Mouse (Mus musculus): ENCODE results near the gene Slc38a3. TPM values are rescaled to one million over a fixed set of nuclear protein-coding genes. Genes with fewer than 3 reads are reported as not detected.

Slc38a3 gene
- polyA plus RNA-seq, 1 experiment from 2014 or later, result 12.9 TPM

DNA sequence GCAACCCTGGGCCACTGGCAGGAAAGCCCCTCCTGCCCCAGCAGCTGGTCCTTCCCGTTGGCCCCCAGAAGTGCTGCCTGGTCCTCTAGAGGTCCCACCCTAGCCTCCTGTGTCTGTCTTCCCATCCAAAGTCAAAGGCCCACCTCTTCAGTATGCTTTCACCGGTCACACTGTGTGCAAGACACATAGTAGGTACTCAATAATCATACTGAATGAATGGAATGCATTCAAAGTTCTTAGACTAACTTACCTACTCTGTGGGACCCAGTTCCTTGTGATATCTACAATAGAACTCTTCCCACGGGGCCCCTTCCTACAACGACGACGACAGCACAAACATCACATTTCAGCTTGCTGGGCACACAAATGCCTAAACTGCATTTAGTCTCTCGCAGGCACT, 4.0 kb downstream of the Slc38a3 start:
- Histone ChIP-seq H3K4me1 (replicated peaks; ENCODE audit: insufficient read depth, low read length) (peaks cover 35% of the 10 kb centered on the region), H3K4me2 (ENCODE audit: low read length) (no peak overlapping the region)

DNA sequence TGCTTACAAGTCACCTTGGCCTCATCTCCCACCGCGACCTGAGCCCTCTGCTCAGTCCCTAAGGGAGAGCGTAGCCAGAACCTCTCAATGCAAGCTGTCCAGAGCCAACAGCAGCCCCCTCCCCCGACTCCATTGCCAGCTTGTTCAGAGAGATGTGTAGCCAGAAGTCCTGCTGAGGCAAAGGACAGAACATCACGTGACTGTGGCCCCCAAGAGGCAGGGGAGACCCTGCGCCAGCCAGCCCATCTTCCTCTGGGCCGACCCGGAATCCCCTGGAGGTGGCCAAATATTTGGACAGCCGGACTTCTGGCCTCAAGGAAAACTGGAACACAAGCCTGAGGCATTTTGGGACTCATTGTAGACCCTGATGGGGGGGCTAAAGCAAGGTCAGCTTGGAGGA, 5.8 kb downstream of the Slc38a3 start:
- Histone ChIP-seq H3K36me3 (ENCODE audit: insufficient read depth, low read length) (no peaks in the 10 kb centered on the region), H3K4me2 (ENCODE audit: low read length) (no peak overlapping the region), H3K4me1 (replicated peaks; ENCODE audit: insufficient read depth, low read length) (peaks cover 24% of the 10 kb centered on the region), H3K4me3 (replicated peaks; ENCODE audit: low read depth, low read length) (no peak overlapping the region), H3K27me3 (ENCODE audit: insufficient read depth, low read length) (no peaks in the 10 kb centered on the region; the same call in 1 of the 2 replicates), H3K9ac (ENCODE audit: low read depth, low read length) (no peak overlapping the region), H3K27ac (no peak overlapping the region), H3K9me3 (replicated peaks; ENCODE audit: low read length) (no peaks in the 10 kb centered on the region)
- WGBS, result 56% methylated on average over 9 of the region's 9 CpGs
- DNase-seq (ENCODE audit: low spot score), result no peak
- no peak for TF ChIP-seq CTCF (IDR thresholded peaks at IDR 0.05; ENCODE audit: low read depth)
- ATAC-seq (replicated peaks; ENCODE audit: low FRiP score, low read depth), result no peak

More for the DNA sequence above, 4.0 kb downstream of the Slc38a3 start:
- Histone ChIP-seq H3K4me3 (replicated peaks; ENCODE audit: low read depth, low read length) (no peak overlapping the region), H3K36me3 (ENCODE audit: insufficient read depth, low read length) (no peaks in the 10 kb centered on the region), H3K27ac (no peak overlapping the region), H3K9me3 (replicated peaks; ENCODE audit: low read length) (no peaks in the 10 kb centered on the region), H3K27me3 (ENCODE audit: insufficient read depth, low read length) (no peaks in the 10 kb centered on the region; the same call in 1 of the 2 replicates), H3K9ac (ENCODE audit: low read depth, low read length) (no peak overlapping the region)
- ATAC-seq (replicated peaks; ENCODE audit: low FRiP score, low read depth) (no peak), DNase-seq (ENCODE audit: low spot score) (no peak)
- 79% methylated on average over 7 of the region's 7 CpGs for WGBS
- TF ChIP-seq CTCF (IDR thresholded peaks at IDR 0.05; ENCODE audit: low read depth), result no peak

DNA sequence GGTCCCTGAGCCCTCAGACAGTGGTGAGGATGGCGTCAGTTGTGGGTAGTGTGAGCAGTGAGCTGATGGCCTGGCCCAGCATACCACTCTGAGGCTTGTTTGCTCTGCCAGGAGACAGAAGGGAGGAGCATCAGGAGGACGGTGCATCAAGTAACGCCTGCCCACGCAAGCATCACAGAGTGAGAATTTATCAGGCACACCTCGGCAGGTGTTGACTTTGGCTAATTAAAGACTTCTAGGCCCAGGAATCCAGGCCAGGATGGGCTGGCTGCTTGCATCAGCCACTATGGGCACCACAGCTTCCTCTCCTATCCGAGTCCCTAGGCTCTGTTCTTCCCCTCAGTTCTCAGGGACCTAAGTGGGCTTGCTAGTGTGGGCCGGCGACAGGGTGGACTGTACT, 7.0 kb downstream of the Slc38a3 start:
- Histone ChIP-seq H3K4me3 (replicated peaks; ENCODE audit: low read depth, low read length) (no peak overlapping the region), H3K27me3 (ENCODE audit: insufficient read depth, low read length) (no peaks in the 10 kb centered on the region; the same call in 1 of the 2 replicates), H3K9ac (ENCODE audit: low read depth, low read length) (no peak overlapping the region), H3K4me2 (ENCODE audit: low read length) (no peak overlapping the region), H3K9me3 (replicated peaks; ENCODE audit: low read length) (no peaks in the 10 kb centered on the region), H3K4me1 (replicated peaks; ENCODE audit: insufficient read depth, low read length) (peaks cover 13% of the 10 kb centered on the region), H3K36me3 (ENCODE audit: insufficient read depth, low read length) (no peaks in the 10 kb centered on the region), H3K27ac (no peak overlapping the region)
- DNase-seq (ENCODE audit: low spot score) (no peak), ATAC-seq (replicated peaks; ENCODE audit: low FRiP score, low read depth) (no peak)
- WGBS, result 69% methylated on average over 8 of the region's 8 CpGs
- TF ChIP-seq CTCF (IDR thresholded peaks at IDR 0.05; ENCODE audit: low read depth), result no peak

DNA sequence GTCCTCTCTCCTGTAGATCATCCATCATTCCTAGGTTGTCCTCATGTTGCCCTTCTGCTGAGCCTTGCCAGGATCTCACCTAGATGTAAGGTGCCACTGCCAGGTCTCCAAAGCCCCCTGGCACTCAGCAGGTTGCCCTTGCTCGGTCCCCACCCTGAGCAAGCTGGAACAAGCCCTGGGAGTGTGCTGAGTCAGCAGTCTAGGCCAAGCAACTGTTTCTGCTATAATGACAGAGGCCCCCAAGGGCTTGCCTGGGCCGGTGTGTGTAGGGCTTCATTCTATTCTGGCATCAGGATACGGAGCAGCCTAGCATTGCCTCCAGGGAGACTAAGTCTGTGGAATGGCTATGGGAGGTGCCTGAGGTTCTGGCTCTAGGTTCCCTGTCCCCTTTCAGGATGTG, 8.6 kb downstream of the Slc38a3 start:
- Histone ChIP-seq H3K36me3 (ENCODE audit: insufficient read depth, low read length) (no peaks in the 10 kb centered on the region), H3K27ac (no peak overlapping the region), H3K9me3 (replicated peaks; ENCODE audit: low read length) (no peaks in the 10 kb centered on the region), H3K27me3 (ENCODE audit: insufficient read depth, low read length) (no peaks in the 10 kb centered on the region; the same call in 1 of the 2 replicates), H3K9ac (ENCODE audit: low read depth, low read length) (no peak overlapping the region), H3K4me2 (ENCODE audit: low read length) (no peak overlapping the region), H3K4me1 (replicated peaks; ENCODE audit: insufficient read depth, low read length) (no peaks in the 10 kb centered on the region; the same call in 1 of the 2 replicates), H3K4me3 (replicated peaks; ENCODE audit: low read depth, low read length) (no peak overlapping the region)
- TF ChIP-seq CTCF (IDR thresholded peaks at IDR 0.05; ENCODE audit: low read depth), result no peak
- WGBS, result 55% methylated on average over 3 of the region's 3 CpGs
- no peak for DNase-seq (ENCODE audit: low spot score)
- no peak for ATAC-seq (replicated peaks; ENCODE audit: low FRiP score, low read depth)

DNA sequence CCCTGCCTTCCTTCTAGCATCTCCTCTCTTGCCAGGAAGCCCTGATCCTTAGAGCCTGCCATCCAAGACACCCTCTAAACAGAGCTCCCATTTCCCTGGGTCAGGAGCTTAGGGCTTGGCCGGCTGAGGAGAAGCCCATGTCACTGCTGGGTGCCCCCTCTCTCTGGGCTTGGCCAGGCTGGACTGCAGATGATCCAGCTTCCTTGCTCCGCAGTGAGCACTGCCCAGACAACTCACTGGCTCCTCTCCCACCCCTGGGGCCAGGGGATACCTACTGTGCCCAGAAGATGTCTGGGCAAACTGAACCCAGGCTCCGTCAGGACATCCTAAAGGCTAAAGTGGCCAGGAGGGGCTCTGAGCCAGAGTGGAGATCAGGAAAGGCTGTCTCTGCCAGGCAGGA, 9.4 kb downstream of the Slc38a3 start:
- DNase-seq (ENCODE audit: low spot score), result no peak
- no peak overlapping the region for H3K4me3 ChIP-seq (replicated peaks; ENCODE audit: low read depth, low read length)
- H3K27ac ChIP-seq, result no peak overlapping the region
- no peak overlapping the region for H3K4me2 ChIP-seq (ENCODE audit: low read length)
- H3K9ac ChIP-seq (ENCODE audit: low read depth, low read length), result no peak overlapping the region
- no peaks in the 10 kb centered on the region; the same call in 1 of the 2 replicates for H3K4me1 ChIP-seq (replicated peaks; ENCODE audit: insufficient read depth, low read length)
- WGBS, result 90% methylated on average over 3 of the region's 3 CpGs
- H3K27me3 ChIP-seq (ENCODE audit: insufficient read depth, low read length), result no peaks in the 10 kb centered on the region
- no peak for ATAC-seq (replicated peaks; ENCODE audit: low FRiP score, low read depth)
- TF ChIP-seq CTCF (IDR thresholded peaks at IDR 0.05; ENCODE audit: low read depth), result no peak
- no peaks in the 10 kb centered on the region for H3K9me3 ChIP-seq (replicated peaks; ENCODE audit: low read length)
- H3K36me3 ChIP-seq (ENCODE audit: insufficient read depth, low read length), result no peaks in the 10 kb centered on the region

DNA sequence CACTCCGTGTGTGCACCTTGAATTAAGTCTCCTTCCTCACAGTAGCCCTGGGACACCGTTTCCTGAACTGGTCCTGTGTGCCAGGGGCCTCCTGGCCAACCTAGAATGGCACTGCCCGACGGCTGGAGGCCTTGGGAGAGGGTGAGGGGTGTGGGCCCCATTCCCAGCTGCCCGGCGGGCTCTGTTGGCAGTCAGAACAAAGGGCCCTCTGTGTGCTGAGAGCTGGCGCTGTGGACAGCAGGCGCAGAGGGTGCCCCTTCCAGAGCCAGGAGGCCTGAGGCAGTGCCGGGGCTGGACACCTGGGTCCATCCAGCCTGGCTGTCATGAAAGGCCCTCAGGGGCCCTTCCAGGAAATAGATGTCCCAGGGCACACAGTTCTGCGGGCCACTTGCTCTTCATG, 9.8 kb downstream of the Slc38a3 start:
- no peak overlapping the region for H3K9ac ChIP-seq (ENCODE audit: low read depth, low read length)
- H3K36me3 ChIP-seq (ENCODE audit: insufficient read depth, low read length), result no peaks in the 10 kb centered on the region
- 79% methylated on average over 10 of the region's 10 CpGs for WGBS
- H3K27ac ChIP-seq, result no peak overlapping the region
- H3K9me3 ChIP-seq (replicated peaks; ENCODE audit: low read length), result no peaks in the 10 kb centered on the region
- ATAC-seq (replicated peaks; ENCODE audit: low FRiP score, low read depth) (no peak), DNase-seq (ENCODE audit: low spot score) (no peak)
- H3K4me1 ChIP-seq (replicated peaks; ENCODE audit: insufficient read depth, low read length), result no peaks in the 10 kb centered on the region; the same call in 1 of the 2 replicates
- H3K27me3 ChIP-seq (ENCODE audit: insufficient read depth, low read length), result no peaks in the 10 kb centered on the region
- no peak overlapping the region for H3K4me3 ChIP-seq (replicated peaks; ENCODE audit: low read depth, low read length)
- TF ChIP-seq CTCF (IDR thresholded peaks at IDR 0.05; ENCODE audit: low read depth), result no peak
- H3K4me2 ChIP-seq (ENCODE audit: low read length), result no peak overlapping the region

DNA sequence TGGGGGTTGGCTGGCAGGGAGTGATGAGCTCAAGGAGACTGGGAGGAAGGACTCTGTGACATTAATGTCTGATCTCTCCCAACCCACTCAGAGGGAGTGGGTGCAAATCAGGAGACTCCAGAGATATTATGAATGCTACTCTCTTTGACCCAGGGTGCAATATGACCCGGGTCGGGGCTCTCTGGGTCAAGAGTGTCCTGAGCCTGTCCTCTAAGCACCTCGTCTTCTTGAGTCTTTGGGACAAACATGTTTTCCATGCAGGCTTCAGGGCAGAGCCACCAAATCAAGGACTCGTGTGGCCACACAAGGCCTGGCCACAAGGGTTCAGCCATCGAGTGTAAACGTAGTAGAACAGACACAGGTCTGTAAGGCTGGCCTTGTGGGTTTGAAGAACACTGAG, 11.2 kb downstream of the Slc38a3 start:
- H3K9me3 ChIP-seq (replicated peaks; ENCODE audit: low read length), result no peaks in the 10 kb centered on the region
- ATAC-seq (replicated peaks; ENCODE audit: low FRiP score, low read depth) (no peak), DNase-seq (ENCODE audit: low spot score) (no peak)
- 77% methylated on average over 6 of the region's 6 CpGs for WGBS
- no peaks in the 10 kb centered on the region for H3K27me3 ChIP-seq (ENCODE audit: insufficient read depth, low read length)
- no peak overlapping the region for H3K9ac ChIP-seq (ENCODE audit: low read depth, low read length)
- H3K4me2 ChIP-seq (ENCODE audit: low read length), result no peak overlapping the region
- H3K4me1 ChIP-seq (replicated peaks; ENCODE audit: insufficient read depth, low read length), result no peaks in the 10 kb centered on the region
- no peak overlapping the region for H3K27ac ChIP-seq
- TF ChIP-seq CTCF (IDR thresholded peaks at IDR 0.05; ENCODE audit: low read depth), result no peak
- no peaks in the 10 kb centered on the region for H3K36me3 ChIP-seq (ENCODE audit: insufficient read depth, low read length)
- H3K4me3 ChIP-seq (replicated peaks; ENCODE audit: low read depth, low read length), result no peak overlapping the region

Data from kidney, postnatal 0 days (tissue).